8 mouse cellular contexts compared by ENCODE assay signal in genomic region chr7:127393157-127393943, GRCm38 (mm10). TPM values are rescaled to one million over a fixed set of nuclear protein-coding genes. Genes with fewer than 3 reads are reported as not detected.
A peak's percentile ranks its signal among the peaks of the same experiment; 100 is the strongest.
DNase-seq lines count a peak whose midpoint lies in the region; ATAC-seq lines count a peak whose summit lies in the region.

TSS of gene E430018J23Rik (minus strand) at chr7:127393629.

- peak within 1 kb of the TSS; percentile 80 for H3K4me3 ChIP-seq in heart, embryonic 10.5 days
- H3K4me3 ChIP-seq in kidney, embryonic 15.5 days (replicated peaks), result peak within 1 kb of the TSS; percentile 73

- peak; percentile 96 to 98 for DNase-seq in B cell, adult 2 months
- DNase-seq in brain, adult 2 months (ENCODE audit: low read depth, low spot score), result peak; percentile 100
- DNase-seq in heart, embryonic 10.5 days (ENCODE audit: low spot score), result peak; percentile 99
- DNase-seq in liver, result peak; percentile 92
- peak; percentile 91 for DNase-seq in spleen, postnatal 4 days (ENCODE audit: low spot score in 2 of 2)

- peaks cover 18% of the 10 kb centered on the region for H3K36me3 ChIP-seq in heart, embryonic 10.5 days
- peaks cover 13% of the 10 kb centered on the region; the same call in 1 of the 2 replicates for H3K36me3 ChIP-seq in kidney, embryonic 15.5 days

- ATAC-seq in erythroblast, adult 5-6 weeks (replicated peaks; ENCODE audit: low FRiP score, poor library complexity, severe bottlenecking), result peak; percentile 70
- peak; percentile 94 for ATAC-seq in kidney, embryonic 15.5 days (replicated peaks; ENCODE audit: low FRiP score)
- ATAC-seq in monocyte, adult 5-6 weeks (replicated peaks; ENCODE audit: insufficient number of reproducible peaks, low FRiP score, low TSS enrichment, poor library complexity, severe bottlenecking), result peak; percentile 99

- peaks cover 20% of the 10 kb centered on the region for H3K4me1 ChIP-seq in heart, embryonic 10.5 days
- peaks cover 14% of the 10 kb centered on the region for H3K4me1 ChIP-seq in kidney, embryonic 15.5 days

- no peaks in the 10 kb centered on the region for H3K9me3 ChIP-seq in heart, embryonic 10.5 days
- H3K9me3 ChIP-seq in kidney, embryonic 15.5 days (replicated peaks), result no peaks in the 10 kb centered on the region

- H3K9ac ChIP-seq in kidney, embryonic 15.5 days, result peak within 1 kb of the TSS; percentile 85

- H3K27me3 ChIP-seq in heart, embryonic 10.5 days (ENCODE audit: insufficient read depth, poor library complexity, severe bottlenecking), result no peaks in the 10 kb centered on the region
- H3K27me3 ChIP-seq in kidney, embryonic 15.5 days, result peaks cover 11% of the 10 kb centered on the region; the same call in 1 of the 2 replicates

- under 1% methylated on average over 45 of the region's 45 CpGs for WGBS in heart, embryonic 10.5 days
- WGBS in kidney, embryonic 15.5 days, result under 1% methylated on average over 45 of the region's 45 CpGs

- H3K4me2 ChIP-seq in kidney, embryonic 15.5 days, result peak within 1 kb of the TSS; percentile 74

- peak within 1 kb of the TSS; percentile 94 for H3K27ac ChIP-seq in heart, embryonic 10.5 days
- H3K27ac ChIP-seq in kidney, embryonic 15.5 days, result peak within 1 kb of the TSS; percentile 92

RNA-seq across cellular contexts. Expression of gene E430018J23Rik, which starts in this region (rescaled TPM):
- not detected in 2 replicates for total RNA-seq in erythroblast, adult 5-6 weeks (2015; ENCODE audit: low replicate concordance)
- 0.28 and 3.4 TPM in 2 replicates for total RNA-seq in erythroblast, adult 5-6 weeks (2017; ENCODE audit: low replicate concordance)
- polyA plus RNA-seq in heart, embryonic 10.5 days (2016; fragmentation: Nextera tagmentation; extraction: Ambion mirVana), result 3.8 and 5.5 TPM in 2 replicates
- 7.1 and 8.0 TPM in 2 replicates for polyA plus RNA-seq in kidney, embryonic 15.5 days (2015; fragmentation: Nextera tagmentation; extraction: Ambion mirVana)
- 2.1 to 2.3 TPM (median 2.2 TPM) in 3 replicates for total RNA-seq in monocyte, adult 5-6 weeks (2017)

Comparison
In these comparisons a context has a peak if more than half of its experiments do, and no peak if none do; other contexts are left out.
1. Peak in every context shown above with its lines: DNase-seq, ATAC-seq, H3K4me3 ChIP-seq and H3K27ac ChIP-seq.